Mouse (Mus musculus) spleen, postnatal 36 days (tissue): ENCODE measurements around the gene Rnf166.

Experiments used
- DNase-seq, 2 experiments: peaks; one replicate each; pipeline ENCODE4 v3.0.0; 2022; ENCODE audit warnings: low spot score in 2 of 2, mixed read lengths in 1 of 2

Gene Rnf166

GRCm38 (mm10) chr8:122469407-122469806 lies 6.5 kb downstream of the Rnf166 start:
- DNase-seq: no peak

- no peak for DNase-seq
These were observed 8.0 kb downstream of the Rnf166 start for GRCm38 (mm10) chr8:122467816-122468215.

- no peak for DNase-seq
These were observed 10.9 kb downstream of the Rnf166 start for GRCm38 (mm10) chr8:122464985-122465384.

- no peak for DNase-seq
These were observed 11.9 kb downstream of the Rnf166 start for GRCm38 (mm10) chr8:122463651-122464640.

GRCm38 (mm10) chr8:122462510-122462909 lies 13.4 kb downstream of the Rnf166 start:
- DNase-seq: no peak

GRCm38 (mm10) chr8:122461473-122462148 lies 14.3 kb downstream of the Rnf166 start:
- DNase-seq: no peak

GRCm38 (mm10) chr8:122460524-122461472 lies 15.1 kb downstream of the Rnf166 start, which contains the start of gene Snai3:
TSS of gene Snai3 (minus strand) at chr8:122460733.
- peak; percentile 70 for DNase-seq

GRCm38 (mm10) chr8:122459990-122460389 lies 15.9 kb downstream of the Rnf166 start:
- DNase-seq: no peak

GRCm38 (mm10) chr8:122459218-122459900 lies 16.5 kb downstream of the Rnf166 start:
- no peak for DNase-seq

GRCm38 (mm10) chr8:122457171-122457570 lies 18.7 kb downstream of the Rnf166 start:
- DNase-seq: no peak

GRCm38 (mm10) chr8:122454409-122454808 lies 21.5 kb downstream of the Rnf166 start:
- no peak for DNase-seq

GRCm38 (mm10) chr8:122452154-122452553 lies 23.7 kb downstream of the Rnf166 start:
- no peak for DNase-seq

- no peak for DNase-seq
These were observed 24.6 kb downstream of the Rnf166 start for GRCm38 (mm10) chr8:122451161-122451703.

GRCm38 (mm10) chr8:122445203-122445602 lies 30.7 kb downstream of the Rnf166 start:
- no peak for DNase-seq

GRCm38 (mm10) chr8:122444058-122444748 lies 31.7 kb downstream of the Rnf166 start:
- DNase-seq: peak; percentile 68 to 77

GRCm38 (mm10) chr8:122443262-122444006 lies 32.4 kb downstream of the Rnf166 start, which contains the start of gene Mvd:
TSS of gene Mvd (minus strand) at chr8:122443422.
- peak; percentile 99 for DNase-seq

- DNase-seq: no peak
These were observed 33.1 kb downstream of the Rnf166 start for GRCm38 (mm10) chr8:122442781-122443180.

GRCm38 (mm10) chr8:122442356-122442755 lies 33.5 kb downstream of the Rnf166 start:
- no peak for DNase-seq

GRCm38 (mm10) chr8:122441326-122441725 lies 34.5 kb downstream of the Rnf166 start:
- no peak for DNase-seq
